In the genomic region with DNA sequence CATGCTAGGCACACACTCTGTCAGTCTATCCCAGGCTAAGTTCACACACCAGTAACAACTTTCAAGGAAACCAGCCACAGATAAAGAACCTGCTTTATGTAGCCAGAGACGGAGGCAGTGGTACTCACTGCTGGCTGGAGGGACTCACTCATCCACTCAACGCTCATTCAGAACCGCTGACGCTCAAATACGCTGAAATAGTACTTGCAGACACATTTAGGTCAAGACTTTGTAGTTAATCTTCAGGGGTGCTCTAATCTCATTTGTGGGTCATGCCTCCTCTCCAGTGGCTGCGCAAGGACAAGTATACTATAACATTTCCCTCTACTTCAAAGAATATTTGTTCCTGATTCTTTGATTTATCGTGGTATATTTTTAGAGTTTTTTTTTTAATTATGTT, we compare ENCODE assay signal across 26 mouse cellular contexts.
"Had no signal": no experiment of that assay in that cellular context is flagged by ENCODE, and none has a peak within 500 bp of the region (broad histone marks: within the 10 kb centered on the region; RNA-seq: fewer than 3 reads in every experiment).

No protein-coding gene starts in this region.

- H3K9ac ChIP-seq: embryonic facial prominence, embryonic 12.5 days; embryonic facial prominence, embryonic 13.5 days; embryonic facial prominence, embryonic 15.5 days; forebrain, embryonic 12.5 days; forebrain, embryonic 13.5 days; forebrain, embryonic 15.5 days; forebrain, postnatal 0 days had no signal

- H3K4me1 ChIP-seq: embryonic facial prominence, embryonic 13.5 days; embryonic facial prominence, embryonic 15.5 days had no signal

- H3K36me3 ChIP-seq: embryonic facial prominence, embryonic 10.5 days; embryonic facial prominence, embryonic 12.5 days; embryonic facial prominence, embryonic 13.5 days; embryonic facial prominence, embryonic 15.5 days; forebrain, embryonic 10.5 days; forebrain, embryonic 12.5 days; forebrain, embryonic 15.5 days had no signal

- H3K27ac ChIP-seq: embryonic facial prominence, embryonic 10.5 days; embryonic facial prominence, embryonic 12.5 days; embryonic facial prominence, embryonic 13.5 days; embryonic facial prominence, embryonic 15.5 days; forebrain, embryonic 10.5 days; forebrain, embryonic 12.5 days; forebrain, embryonic 13.5 days; forebrain, embryonic 15.5 days; gastrocnemius, adult 2 months had no signal

- H3K4me2 ChIP-seq: embryonic facial prominence, embryonic 12.5 days; embryonic facial prominence, embryonic 13.5 days; embryonic facial prominence, embryonic 15.5 days; forebrain, embryonic 12.5 days; forebrain, embryonic 13.5 days; forebrain, embryonic 15.5 days had no signal

- H3K27me3 ChIP-seq: embryonic facial prominence, embryonic 12.5 days; embryonic facial prominence, embryonic 13.5 days; embryonic facial prominence, embryonic 15.5 days; forebrain, embryonic 12.5 days; forebrain, embryonic 13.5 days; forebrain, embryonic 15.5 days had no signal

- H3K4me3 ChIP-seq: embryonic facial prominence, embryonic 10.5 days; embryonic facial prominence, embryonic 12.5 days; embryonic facial prominence, embryonic 13.5 days; embryonic facial prominence, embryonic 15.5 days; erythroblast, embryonic 14.5 days; forebrain, embryonic 10.5 days; forebrain, embryonic 12.5 days; forebrain, embryonic 13.5 days; forebrain, embryonic 15.5 days; gastrocnemius, adult 2 months had no signal

- H3K9me3 ChIP-seq: embryonic facial prominence, embryonic 10.5 days; embryonic facial prominence, embryonic 12.5 days; embryonic facial prominence, embryonic 13.5 days; embryonic facial prominence, embryonic 15.5 days; forebrain, embryonic 10.5 days; forebrain, embryonic 12.5 days; forebrain, embryonic 13.5 days; forebrain, embryonic 15.5 days had no signal

- DNase-seq: cerebellum, adult 18-20 months; cerebellum, adult 2 months; cerebellum, adult 8-10 months; cerebellum, adult 9-10 months; cerebellum, adult 9-11 months; cerebellum, postnatal 10 days; cerebellum, postnatal 25 days; cerebellum, postnatal 36 days; embryo, embryonic 11 days; forebrain, postnatal 0 days; gastrocnemius, adult 2 months; gastrocnemius, postnatal 10 days; gastrocnemius, postnatal 14 days; gastrocnemius, postnatal 25 days; gastrocnemius, postnatal 36 days had no signal

- ATAC-seq: forebrain, embryonic 13.5 days; forebrain, embryonic 14.5 days; forebrain, embryonic 15.5 days; forebrain, embryonic 16.5 days; forebrain, postnatal 0 days had no signal
